Mouse (Mus musculus) liver, adult 2 months (tissue): ENCODE results near the gene Gtf2f1. TPM values are rescaled to one million over a fixed set of nuclear protein-coding genes. Genes with fewer than 3 reads are reported as not detected.
A peak's percentile ranks its signal among the peaks of the same experiment; 100 is the strongest.

Experiments used
- DNase-seq: peaks from one replicate; pipeline ENCODE4 v3.0.0-alpha.2; 2011; ENCODE audit warnings: low read depth, low spot score; ENCODE audit errors: extremely low read depth
- H3K27ac ChIP-seq: fragments of 200-500 bp; replicated peaks from 2 replicates; pipeline ENCODE4 v1.5.1; 2012; ENCODE audit warnings: low read depth, mild to moderate bottlenecking, control low read depth, inconsistent platforms, low read length; ENCODE audit not compliant: insufficient read depth
- H3K27me3 ChIP-seq: fragments of 200-500 bp; 2 replicates; pipeline ENCODE4 v1.6.1; 2012; ENCODE audit warnings: mild to moderate bottlenecking, moderate library complexity, low read length, inconsistent platforms; ENCODE audit not compliant: control insufficient read depth, insufficient read depth
- H3K36me3 ChIP-seq: fragments of 200-500 bp; 2 replicates; pipeline ENCODE4 v1.6.1; 2012; ENCODE audit warnings: low read length, inconsistent platforms; ENCODE audit not compliant: control insufficient read depth, insufficient read depth
- H3K4me1 ChIP-seq: fragments of 200-500 bp; 2 replicates; pipeline ENCODE4 v1.6.1; 2011; ENCODE audit warnings: low read length; ENCODE audit not compliant: control insufficient read depth, insufficient read depth
- H3K4me3 ChIP-seq: fragments of 200-500 bp; 2 replicates; pipeline ENCODE4 v1.5.1; 2011; ENCODE audit warnings: low read depth, mild to moderate bottlenecking, control low read depth, low read length, moderate library complexity; ENCODE audit not compliant: insufficient read depth
- H3K79me2 ChIP-seq: fragments of 200-500 bp; 2 replicates; pipeline ENCODE4 v1.6.1; 2012; ENCODE audit warnings: inconsistent platforms, mild to moderate bottlenecking, low read length, moderate library complexity; ENCODE audit not compliant: control insufficient read depth, insufficient read depth
- H3K9ac ChIP-seq: fragments of 200-500 bp; 2 replicates; pipeline ENCODE4 v1.6.1; 2012; ENCODE audit warnings: low read depth, mild to moderate bottlenecking, control low read depth, inconsistent platforms, low read length
- CTCF ChIP-seq: fragments of 200-500 bp; IDR thresholded peaks from 2 replicates; pipeline ENCODE4 v1.5.1; 2011; ENCODE audit warnings: low read depth, low read length, control low read depth
- POLR2A ChIP-seq: fragments of 200-500 bp; IDR thresholded peaks from 2 replicates; pipeline ENCODE4 v1.6.1; 2011; ENCODE audit warnings: low read length, control low read depth; ENCODE audit not compliant: insufficient read depth; ENCODE audit errors: extremely low read depth
- WGBS: fragments of 180-500 bp; shearing (Covaris S2); methylation state at CpG from one replicate; pipeline ENCODE4 v1.1.7; 2018; 5-methylcytosine and 5-hydroxymethylcytosine counted together
- polyA plus RNA-seq: library from polyadenylated mRNA; depleted of rRNA; stranded (reverse); fragments of >200 nt; gene quantifications from 2 replicates; pipeline ENCODE4 v1.2.3, GENCODE M21; 2012
- total RNA-seq: library from RNA; depleted of rRNA; stranded (reverse); fragments of >200 nt; gene quantifications from 2 replicates; pipeline ENCODE4 v1.2.3, GENCODE M21; 2014

Gene Gtf2f1
- total and polyA plus RNA-seq, 2 experiments = 10.4 to 11.9 TPM

DNA sequence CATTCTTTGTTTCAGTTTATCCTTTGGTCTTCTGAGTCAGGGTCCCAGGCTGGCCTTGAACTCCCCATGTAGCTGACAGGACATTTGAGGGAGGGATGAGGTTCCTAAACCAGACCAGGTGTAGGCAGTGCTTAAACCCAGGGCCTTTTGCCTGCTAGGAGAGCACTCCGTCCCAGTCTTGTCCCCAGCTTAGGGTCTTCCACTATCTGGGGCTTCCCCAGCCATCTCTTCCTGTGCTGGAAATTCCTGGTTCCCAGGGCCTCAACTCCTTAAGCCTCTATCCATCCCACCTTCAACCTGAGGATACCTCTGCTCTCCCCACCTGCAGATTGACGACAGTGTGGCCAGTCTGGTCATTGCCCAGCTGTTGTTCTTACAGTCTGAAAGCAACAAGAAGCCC, 20.1 kb downstream of the Gtf2f1 start:
- Histone ChIP-seq H3K9ac (peak overlapping the region; percentile 43), H3K4me3 (peak overlapping the region; percentile 69), H3K36me3 (peaks cover 7% of the 10 kb centered on the region; the same call in 1 of the 2 replicates), H3K27ac (no peak overlapping the region; the same call in 1 of the 2 replicates), H3K27me3 (no peaks in the 10 kb centered on the region), H3K4me1 (peaks cover 7% of the 10 kb centered on the region), H3K79me2 (peaks cover 9% of the 10 kb centered on the region; the same call in 1 of the 2 replicates)
- TF ChIP-seq CTCF (no peak), POLR2A (no peak)
- DNase-seq = no peak
- WGBS = 75% methylated on average over 2 of the region's 2 CpGs

DNA sequence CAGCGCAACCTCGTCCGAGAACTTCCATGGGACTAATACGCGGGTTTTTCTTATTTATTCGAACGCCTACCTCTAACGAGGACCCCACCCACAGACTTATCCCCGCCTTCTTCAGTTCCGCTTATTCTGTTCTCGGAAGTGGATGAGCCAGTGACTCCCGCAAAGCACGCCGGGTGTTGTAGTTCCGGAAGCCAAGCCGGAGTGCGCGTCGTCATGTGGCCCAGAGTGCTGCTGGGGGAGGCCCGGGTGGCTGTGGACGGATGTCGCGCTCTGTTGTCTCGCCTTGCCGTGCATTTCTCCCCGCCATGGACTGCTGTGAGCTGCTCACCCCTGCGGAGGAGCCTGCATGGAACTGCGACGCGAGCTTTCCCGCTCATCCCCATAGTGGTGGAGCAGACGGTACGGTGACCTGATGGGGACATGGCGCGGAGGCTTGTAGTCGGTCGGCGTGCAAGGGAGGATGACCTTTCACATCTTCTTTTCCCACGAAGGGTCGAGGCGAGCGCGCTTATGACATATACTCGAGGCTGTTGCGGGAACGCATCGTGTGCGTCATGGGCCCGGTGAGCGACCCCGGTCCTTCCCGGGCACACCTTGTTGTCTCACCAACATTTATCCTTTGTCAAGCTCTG, 20.9 kb downstream of the Gtf2f1 start, which contains the start of gene Clpp:
Gene Clpp, plus strand, starts transcription at position 191 of the 632 bp plus-strand sequence.
- TF ChIP-seq CTCF = no peak
- peak; percentile 80 for TF ChIP-seq POLR2A
- Histone ChIP-seq H3K4me1 (peaks cover 7% of the 10 kb centered on the region), H3K4me3 (peak within 1 kb of the TSS; percentile 69), H3K27me3 (no peaks in the 10 kb centered on the region), H3K79me2 (peaks cover 9% of the 10 kb centered on the region; the same call in 1 of the 2 replicates), H3K36me3 (peaks cover 7% of the 10 kb centered on the region; the same call in 1 of the 2 replicates), H3K9ac (peak within 1 kb of the TSS; percentile 77), H3K27ac (peak within 1 kb of the TSS; percentile 59)
- peak; percentile 95 for DNase-seq
- WGBS = under 1% methylated on average over 52 of the region's 52 CpGs

DNA sequence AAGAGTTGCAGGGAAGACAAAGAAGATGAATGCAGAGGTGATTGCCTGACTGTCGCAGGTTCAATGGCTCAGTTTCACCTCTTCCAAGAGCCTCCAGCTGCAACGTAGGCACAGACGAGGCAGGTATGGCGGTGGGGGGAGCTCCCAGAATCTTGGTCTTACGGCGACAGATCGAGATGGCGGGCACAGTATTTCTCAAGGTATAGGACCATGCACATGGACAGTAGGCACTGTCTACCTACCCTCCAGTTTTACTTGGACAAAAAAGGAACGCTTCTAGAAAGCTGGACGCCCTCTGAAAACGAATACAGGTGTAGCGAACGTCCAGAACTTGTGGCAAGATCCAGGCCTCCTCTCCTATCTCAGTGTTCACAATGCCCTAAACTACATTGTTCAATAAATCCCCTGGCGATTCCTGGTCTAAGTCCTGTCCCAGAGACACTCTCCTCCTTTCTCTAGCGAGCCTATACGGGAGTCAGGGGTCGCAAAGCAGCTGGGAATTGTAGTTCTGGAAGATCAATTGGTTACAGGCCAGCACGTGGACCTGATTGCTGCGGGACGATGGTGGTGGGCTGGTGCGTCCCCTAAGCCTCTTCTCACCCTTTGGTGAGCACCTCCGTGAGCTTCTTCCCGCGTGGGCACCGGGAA, 21.5 kb downstream of the Gtf2f1 start:
- DNase-seq = peak; percentile 85
- WGBS = 3% methylated on average over 25 of the region's 25 CpGs
- peaks cover 5% of the 10 kb centered on the region; the same call in 1 of the 2 replicates for H3K36me3 ChIP-seq
- H3K27ac ChIP-seq = peak overlapping the region; percentile 59
- peak overlapping the region; percentile 68 for H3K9ac ChIP-seq
- no peak for TF ChIP-seq CTCF
- no peak for TF ChIP-seq POLR2A
- peaks cover 7% of the 10 kb centered on the region for H3K4me1 ChIP-seq
- H3K4me3 ChIP-seq = peak overlapping the region; percentile 65
- H3K27me3 ChIP-seq = no peaks in the 10 kb centered on the region
- H3K79me2 ChIP-seq = peaks cover 9% of the 10 kb centered on the region; the same call in 1 of the 2 replicates

DNA sequence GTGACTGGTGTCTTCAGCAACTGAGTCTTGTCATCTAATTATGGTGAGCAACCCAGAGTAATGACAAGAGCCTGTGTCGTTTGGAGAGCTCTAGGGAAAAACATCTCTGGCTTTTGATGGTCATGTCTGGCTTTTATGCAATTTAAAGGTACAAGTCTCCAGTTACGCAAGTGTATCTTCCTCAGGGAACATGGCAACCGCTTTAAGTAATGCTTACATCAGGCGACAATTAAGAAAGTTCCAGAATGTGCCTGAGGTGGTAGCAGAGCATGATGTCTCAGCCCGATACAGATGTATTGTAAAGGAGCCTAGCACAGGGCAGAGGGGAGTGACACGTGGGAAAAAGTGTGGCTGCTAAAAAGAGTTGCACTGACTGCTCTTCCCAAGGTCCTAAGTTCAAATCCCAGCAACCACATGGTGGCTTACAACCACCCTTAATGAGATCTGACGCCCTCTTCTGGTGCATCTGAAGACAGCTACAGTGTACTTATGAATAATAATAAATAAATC, 22.1 kb downstream of the Gtf2f1 start:
- H3K4me3 ChIP-seq = no peak overlapping the region
- peaks cover 9% of the 10 kb centered on the region; the same call in 1 of the 2 replicates for H3K79me2 ChIP-seq
- no peak for TF ChIP-seq POLR2A
- TF ChIP-seq CTCF = no peak
- H3K9ac ChIP-seq = no peak overlapping the region
- no peaks in the 10 kb centered on the region for H3K27me3 ChIP-seq
- WGBS = 79% methylated on average over 7 of the region's 7 CpGs
- no peak overlapping the region for H3K27ac ChIP-seq
- DNase-seq = no peak
- peaks cover 7% of the 10 kb centered on the region for H3K4me1 ChIP-seq
- peaks cover 3% of the 10 kb centered on the region; the same call in 1 of the 2 replicates for H3K36me3 ChIP-seq

DNA sequence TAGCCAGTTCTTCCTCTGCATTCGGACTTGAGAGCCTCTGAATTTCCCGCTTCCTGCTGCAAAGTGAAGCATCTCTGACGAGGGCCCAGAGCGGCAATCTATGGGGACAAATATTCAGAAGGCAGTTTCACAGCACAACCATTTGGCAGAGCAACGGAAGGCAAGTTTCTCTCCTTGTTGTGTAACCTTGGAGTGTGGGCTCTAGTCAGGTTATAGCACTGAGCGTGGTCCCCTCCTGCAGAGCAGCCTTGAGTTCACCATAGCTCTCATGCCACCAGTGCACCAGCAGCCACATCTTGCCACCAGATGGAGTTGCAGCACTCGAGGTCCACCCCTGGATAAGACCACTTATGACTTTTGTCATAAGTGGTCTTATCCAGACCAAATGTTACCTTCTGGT, 22.6 kb downstream of the Gtf2f1 start:
- no peak for DNase-seq
- no peak for TF ChIP-seq CTCF
- no peak for TF ChIP-seq POLR2A
- H3K27me3 ChIP-seq = no peaks in the 10 kb centered on the region
- peaks cover 2% of the 10 kb centered on the region; the same call in 1 of the 2 replicates for H3K36me3 ChIP-seq
- WGBS = 88% methylated on average over 7 of the region's 7 CpGs
- no peak overlapping the region for H3K27ac ChIP-seq
- no peak overlapping the region for H3K4me3 ChIP-seq
- H3K9ac ChIP-seq = no peak overlapping the region
- H3K79me2 ChIP-seq = peaks cover 9% of the 10 kb centered on the region; the same call in 1 of the 2 replicates
- H3K4me1 ChIP-seq = peaks cover 7% of the 10 kb centered on the region
